Mouse (Mus musculus) thymus, adult 2 months (tissue): ENCODE data around the gene Klhdc9.

Source experiments
- CTCF ChIP-seq: fragments of 200-500 bp; IDR thresholded peaks from 2 replicates; pipeline ENCODE4 v1.5.1; 2012; ENCODE audit warnings: mild to moderate bottlenecking, control low read depth, low read length, moderate library complexity, borderline replicate concordance; ENCODE audit not compliant: control insufficient read depth, poor library complexity, insufficient read depth; ENCODE audit errors: extremely low read depth
- POLR2A ChIP-seq: fragments of 200-500 bp; IDR thresholded peaks from 2 replicates; pipeline ENCODE4 v1.6.1; 2012; ENCODE audit warnings: mild to moderate bottlenecking, low read length, control low read depth, moderate library complexity; ENCODE audit not compliant: control insufficient read depth, poor library complexity, insufficient read depth; ENCODE audit errors: extremely low read depth

DNA sequence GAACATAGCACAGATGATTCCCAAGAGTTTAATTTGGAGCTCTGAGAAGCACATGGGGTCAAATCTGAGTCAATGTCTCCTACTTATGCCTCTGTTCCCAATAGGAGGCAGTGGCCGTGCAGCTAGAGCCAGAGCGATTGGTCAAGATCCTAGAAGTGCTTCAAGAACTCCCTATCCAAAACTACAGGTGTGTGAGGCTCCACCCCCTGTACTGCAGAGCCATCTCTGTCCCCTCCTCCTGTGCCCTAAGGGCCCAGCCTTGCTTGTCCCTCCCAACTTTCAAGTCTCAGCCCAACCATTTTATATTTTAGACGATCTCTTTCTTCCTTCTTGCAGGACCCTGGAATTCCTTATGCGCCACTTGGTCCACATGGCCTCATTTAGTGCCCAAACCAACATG lies 41.2 kb upstream of the Klhdc9 start:
- TF ChIP-seq POLR2A (no peak), CTCF (no peak)
